Mouse (Mus musculus) lung, adult 18-20 months (tissue): Measurements from ENCODE around the gene Smim23.

Experiments
- DNase-seq, 2 experiments: peaks; one replicate each; pipeline ENCODE4 v3.0.0; 2022; ENCODE audit warnings: mixed read lengths in 2 of 2

Smim23 gene

GRCm38 (mm10) chr11:32780747-32781536 is 43.5 kb downstream of the Smim23 start:
- no peak for DNase-seq

- DNase-seq: no peak
Measured at GRCm38 (mm10) chr11:32768642-32769343, 55.6 kb downstream of the Smim23 start.
